Mouse (Mus musculus) forebrain, embryonic 14.5 days (tissue): Measurements from ENCODE around the gene Paqr3. TPM values are rescaled to one million over a fixed set of nuclear protein-coding genes. Genes with fewer than 3 reads are reported as not detected.

ENCODE experiments used
- ATAC-seq: fragments of 200-750 bp; cut with Nextera tagmentation; 2 replicates; pipeline ENCODE4 v1.8.0; 2017; ENCODE audit warnings: mild to moderate bottlenecking, moderate library complexity
- DNase-seq: peaks from one replicate; pipeline ENCODE4 v3.0.0-alpha.2; 2015; ENCODE audit warnings: low spot score
- H3K27ac ChIP-seq: fragments of 300-500 bp; sonication (generic); 2 replicates; pipeline ENCODE4 v1.5.1; 2014; ENCODE audit warnings: low read depth, mild to moderate bottlenecking, control low read depth, low read length, moderate library complexity
- H3K27me3 ChIP-seq: fragments of 300-500 bp; sonication (generic); replicated peaks from 2 replicates; pipeline ENCODE4 v1.6.1; 2014; ENCODE audit warnings: low read length, control low read depth, mixed read lengths; ENCODE audit not compliant: control insufficient read depth, insufficient read depth
- H3K36me3 ChIP-seq: fragments of 300-500 bp; sonication (generic); 2 replicates; pipeline ENCODE4 v1.6.1; 2014; ENCODE audit warnings: low read length, control low read depth; ENCODE audit not compliant: control insufficient read depth, insufficient read depth
- H3K4me1 ChIP-seq: fragments of 300-500 bp; sonication (generic); 2 replicates; pipeline ENCODE4 v1.6.1; 2014; ENCODE audit warnings: antibody characterized with exemption, low read length, control low read depth; ENCODE audit not compliant: control insufficient read depth, insufficient read depth
- H3K4me2 ChIP-seq: fragments of 300-500 bp; sonication (generic); 2 replicates; pipeline ENCODE4 v1.6.1; 2014; ENCODE audit warnings: mild to moderate bottlenecking, control low read depth, low read length
- H3K4me3 ChIP-seq: fragments of 300-500 bp; sonication (generic); 2 replicates; pipeline ENCODE4 v1.5.1; 2014; ENCODE audit warnings: low read depth, low read length, control low read depth
- H3K9ac ChIP-seq: fragments of 300-500 bp; sonication (generic); 2 replicates; pipeline ENCODE4 v1.6.1; 2014; ENCODE audit warnings: mild to moderate bottlenecking, low read length, control low read depth, moderate library complexity
- H3K9me3 ChIP-seq: fragments of 300-500 bp; sonication (generic); replicated peaks from 2 replicates; pipeline ENCODE4 v1.6.1; 2016; ENCODE audit warnings: low read length, control low read depth, mixed read lengths; ENCODE audit not compliant: control insufficient read depth
- WGBS: fragments of 180-500 bp; shearing (Covaris S2); extraction: QIAGEN DNeasy Blood & Tissue Kit; methylation state at CpG from one replicate; pipeline ENCODE4 v1.1.7; 2014; 5-methylcytosine and 5-hydroxymethylcytosine counted together
- polyA plus RNA-seq: library from polyadenylated mRNA; unstranded; fragments of >200 nt; fragmentation: Nextera tagmentation; extraction: Ambion mirVana; gene quantifications from 2 replicates; pipeline ENCODE4 v1.2.1, GENCODE M21; 2014

The Paqr3 gene
- polyA plus RNA-seq, 1 experiment from 2014 or later: 17.9 TPM

DNA sequence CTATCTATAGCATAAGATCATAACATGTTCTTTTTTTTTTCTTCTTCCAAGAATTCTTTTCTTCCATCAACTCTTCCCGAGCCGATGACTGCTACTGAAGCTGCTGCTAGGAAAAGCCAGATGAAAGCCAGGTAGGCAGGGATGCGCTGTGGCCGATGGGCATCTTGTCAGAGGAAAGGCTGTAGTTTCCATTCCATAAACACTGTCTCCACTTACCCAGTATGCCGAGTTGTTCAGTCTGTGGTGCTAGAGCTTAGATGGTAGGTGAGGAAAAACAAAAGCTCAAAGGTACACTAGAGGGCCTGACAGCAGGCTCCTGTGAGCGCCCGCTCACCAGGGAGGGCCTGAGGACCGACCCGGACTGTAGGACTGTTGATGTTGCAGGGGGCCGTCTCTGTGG is 56.6 kb downstream of the Paqr3 start:
- Histone ChIP-seq H3K9me3 (no peaks in the 10 kb centered on the region), H3K4me3 (no peak overlapping the region), H3K4me2 (no peak overlapping the region), H3K27me3 (no peaks in the 10 kb centered on the region), H3K27ac (no peak overlapping the region), H3K9ac (no peak overlapping the region), H3K36me3 (0 out of 2 replicates have a peak, but pooled peaks cover 6% of the 10 kb centered on the region), H3K4me1 (no peaks in the 10 kb centered on the region)
- ATAC-seq: no peak
- 82% methylated on average over 10 of the region's 10 CpGs for WGBS
- DNase-seq: no peak

DNA sequence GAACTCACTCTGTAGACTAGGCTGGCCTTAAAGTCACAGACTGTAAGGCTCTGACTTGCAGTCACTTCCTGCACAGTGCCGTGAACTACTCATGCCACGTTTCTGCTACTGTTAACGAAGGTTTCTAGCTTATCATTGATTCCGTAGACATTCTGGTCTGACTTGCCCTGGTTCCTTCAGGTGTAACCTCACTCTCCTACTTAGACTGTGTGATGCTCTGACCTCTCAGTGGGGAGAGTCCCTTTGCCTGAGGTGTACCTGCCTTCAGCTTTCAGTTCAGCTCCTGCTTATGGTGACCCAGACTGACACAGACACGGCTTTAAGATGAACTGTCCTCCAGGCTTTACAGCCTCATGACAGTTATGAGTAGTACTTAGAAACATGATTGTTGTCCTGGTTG is 57.2 kb downstream of the Paqr3 start:
- H3K27ac ChIP-seq: no peak overlapping the region
- H3K4me2 ChIP-seq: no peak overlapping the region
- H3K4me3 ChIP-seq: no peak overlapping the region
- DNase-seq: no peak
- no peaks in the 10 kb centered on the region for H3K27me3 ChIP-seq
- H3K9ac ChIP-seq: no peak overlapping the region
- H3K4me1 ChIP-seq: no peaks in the 10 kb centered on the region
- 89% methylated on average over 5 of the region's 5 CpGs for WGBS
- H3K9me3 ChIP-seq: no peaks in the 10 kb centered on the region
- no peak for ATAC-seq
- 0 out of 2 replicates have a peak, but pooled peaks cover 6% of the 10 kb centered on the region for H3K36me3 ChIP-seq

- Histone ChIP-seq H3K4me1 (no peaks in the 10 kb centered on the region), H3K9ac (no peak overlapping the region), H3K9me3 (no peaks in the 10 kb centered on the region), H3K36me3 (no peaks in the 10 kb centered on the region), H3K27ac (no peak overlapping the region), H3K27me3 (no peaks in the 10 kb centered on the region), H3K4me3 (no peak overlapping the region), H3K4me2 (no peak overlapping the region)
- DNase-seq (no peak), ATAC-seq (no peak)
- 93% methylated on average over 5 of the region's 5 CpGs for WGBS
Measured at GRCm38 (mm10) chr5:97048905-97049304, 62.5 kb downstream of the Paqr3 start.

DNA sequence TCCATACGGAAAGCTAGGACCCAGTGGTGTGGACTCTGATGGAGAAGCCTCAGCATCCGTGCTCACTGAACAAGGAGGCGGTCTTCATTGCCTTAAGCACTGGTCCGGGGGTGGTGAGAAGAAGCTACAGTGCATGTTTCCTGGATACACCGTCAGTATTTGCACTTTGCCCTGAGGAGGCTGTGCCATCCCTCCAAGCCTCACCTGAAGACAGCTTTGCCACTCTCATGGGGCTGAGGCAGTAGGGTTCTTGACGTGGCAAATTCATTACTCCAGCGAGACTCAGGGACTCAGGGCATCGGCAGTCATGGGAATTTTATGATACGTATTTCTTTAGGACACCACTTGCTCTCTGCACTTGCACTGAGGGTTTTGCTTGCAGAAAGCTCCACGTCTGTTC is 64.7 kb downstream of the Paqr3 start:
- 94% methylated on average over 10 of the region's 10 CpGs for WGBS
- H3K9ac ChIP-seq: no peak overlapping the region
- ATAC-seq: no peak

DNA sequence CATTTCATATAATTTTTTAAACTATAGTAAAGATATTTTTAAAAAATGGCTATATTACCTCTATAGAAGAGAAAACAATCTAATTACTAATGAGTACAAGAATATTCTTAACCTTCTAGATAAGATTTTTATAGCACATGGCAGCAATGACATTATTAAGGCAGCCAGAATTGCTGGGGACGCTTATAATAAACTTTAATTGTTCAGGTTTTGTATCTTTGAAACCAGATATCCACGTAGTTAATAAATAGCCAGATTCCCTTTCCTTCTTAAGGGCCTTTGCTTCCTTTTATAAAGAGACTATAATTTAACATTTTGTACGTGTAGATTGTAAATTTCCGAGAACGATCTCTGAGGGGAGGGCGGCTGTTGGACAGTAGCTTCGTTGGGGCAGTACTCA is 66.1 kb downstream of the Paqr3 start:
- Histone ChIP-seq H3K4me2 (no peak overlapping the region), H3K4me3 (no peak overlapping the region)

More for the DNA sequence above, 64.7 kb downstream of the Paqr3 start:
- Histone ChIP-seq H3K9me3 (no peaks in the 10 kb centered on the region), H3K4me2 (no peak overlapping the region), H3K4me1 (no peaks in the 10 kb centered on the region), H3K4me3 (no peak overlapping the region), H3K27me3 (no peaks in the 10 kb centered on the region), H3K27ac (no peak overlapping the region), H3K36me3 (no peaks in the 10 kb centered on the region)
- no peak for DNase-seq

More for the DNA sequence above, 66.1 kb downstream of the Paqr3 start:
- Histone ChIP-seq H3K4me1 (no peaks in the 10 kb centered on the region), H3K27me3 (no peaks in the 10 kb centered on the region), H3K9me3 (no peaks in the 10 kb centered on the region), H3K9ac (no peak overlapping the region), H3K36me3 (0 out of 2 replicates have a peak, but pooled peaks cover 3% of the 10 kb centered on the region), H3K27ac (no peak overlapping the region)
- DNase-seq (no peak), ATAC-seq (no peak)
- WGBS: 88% methylated on average over 7 of the region's 7 CpGs

Other genes with a start within 250 kb of the Paqr3 start
- gene Bmp2k, start 113.9 kb downstream of the Paqr3 start, polyA plus RNA-seq: 7.1 and 8.1 TPM in 2 replicates